Mouse (Mus musculus): Measurements from ENCODE around the gene Gse1. TPM values are rescaled to one million over a fixed set of nuclear protein-coding genes. Genes with fewer than 3 reads are reported as not detected.

Gene Gse1
- total and polyA plus RNA-seq, 3 experiments: 12.1 to 24.3 (median 21.0) TPM

DNA sequence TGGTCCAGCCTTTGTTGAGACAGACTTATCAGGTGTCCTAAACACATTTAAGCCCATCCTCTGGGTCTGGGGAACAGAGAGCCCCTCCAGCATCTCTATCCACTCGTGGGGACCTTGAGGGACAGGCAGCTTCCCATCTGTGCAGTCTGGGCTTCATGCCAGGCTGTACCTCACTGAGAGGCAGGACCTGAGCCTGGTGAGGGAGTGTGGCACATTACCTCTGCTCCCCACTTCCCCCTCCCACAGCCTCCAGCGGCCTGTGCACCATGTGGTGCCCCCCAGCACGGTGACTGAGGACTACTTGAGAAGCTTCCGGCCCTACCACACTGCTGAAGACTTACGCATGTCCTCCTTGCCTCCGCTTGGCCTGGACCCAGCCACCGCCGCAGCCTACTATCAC, 338.4 kb downstream of the Gse1 start:
- Histone ChIP-seq H3K9ac (ENCODE audit: low read depth, low read length) (no peak overlapping the region), H3K4me3 (no peak overlapping the region), H3K27ac (no peak overlapping the region), H3K36me3 (ENCODE audit: control insufficient read depth, insufficient read depth, low read length) (peaks cover 2% of the 10 kb centered on the region; the same call in 1 of the 2 replicates), H3K27me3 (ENCODE audit: control insufficient read depth, insufficient read depth, low read length) (no peaks in the 10 kb centered on the region), H3K4me1 (ENCODE audit: control insufficient read depth, insufficient read depth, low read length) (peaks cover 16% of the 10 kb centered on the region), H3K79me2 (replicated peaks; ENCODE audit: control insufficient read depth, insufficient read depth, low read length) (no peaks in the 10 kb centered on the region)
- no peak for TF ChIP-seq EP300 (IDR thresholded peaks at IDR 0.05; ENCODE audit: insufficient read depth, low read depth, low read length)
- TF ChIP-seq CTCF (IDR thresholded peaks at IDR 0.05): no peak
- TF ChIP-seq POLR2A (IDR thresholded peaks at IDR 0.05; ENCODE audit: insufficient read depth, low read depth, low read length): no peak
- intact Hi-C loops (cut with DNase I): no loop called here
- no peak for DNase-seq
- WGBS: 91% methylated on average over 8 of the region's 8 CpGs

DNA sequence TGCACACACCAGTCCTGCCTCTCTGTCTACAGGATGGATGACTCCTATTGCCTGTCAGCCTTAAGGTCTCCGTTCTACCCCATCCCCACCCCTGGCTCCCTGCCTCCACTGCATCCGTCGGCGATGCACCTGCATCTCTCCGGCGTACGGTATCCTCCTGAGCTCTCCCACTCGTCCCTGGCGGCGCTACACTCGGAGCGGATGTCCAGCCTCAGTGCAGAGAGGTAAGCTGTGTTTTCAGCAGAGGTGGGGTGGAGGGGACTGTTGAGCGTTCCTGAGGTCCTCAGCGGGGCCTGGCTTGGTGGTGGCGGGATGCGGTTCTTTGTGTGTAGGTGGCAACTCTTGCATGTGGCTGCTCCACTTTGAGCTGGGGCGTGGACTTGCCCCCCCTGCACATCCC, 339.5 kb downstream of the Gse1 start:
- Histone ChIP-seq H3K9ac (ENCODE audit: low read depth, low read length) (no peak overlapping the region), H3K4me3 (no peak overlapping the region), H3K27ac (no peak overlapping the region), H3K27me3 (ENCODE audit: control insufficient read depth, insufficient read depth, low read length) (no peaks in the 10 kb centered on the region), H3K36me3 (ENCODE audit: control insufficient read depth, insufficient read depth, low read length) (peaks cover 2% of the 10 kb centered on the region; the same call in 1 of the 2 replicates), H3K79me2 (replicated peaks; ENCODE audit: control insufficient read depth, insufficient read depth, low read length) (no peaks in the 10 kb centered on the region), H3K4me1 (ENCODE audit: control insufficient read depth, insufficient read depth, low read length) (peaks cover 13% of the 10 kb centered on the region)
- no peak for TF ChIP-seq EP300 (IDR thresholded peaks at IDR 0.05; ENCODE audit: insufficient read depth, low read depth, low read length)
- TF ChIP-seq POLR2A (IDR thresholded peaks at IDR 0.05; ENCODE audit: insufficient read depth, low read depth, low read length): no peak
- no peak for DNase-seq
- WGBS: 98% methylated on average over 17 of the region's 17 CpGs
- intact Hi-C loops (cut with DNase I): no loop called here

GRCm38 (mm10) chr8:120568164-120568798, 340.0 kb downstream of the Gse1 start:
- no peak overlapping the region for H3K27ac ChIP-seq
- TF ChIP-seq POLR2A (IDR thresholded peaks at IDR 0.05; ENCODE audit: insufficient read depth, low read depth, low read length) (no peak), CTCF (IDR thresholded peaks at IDR 0.05) (no peak), EP300 (IDR thresholded peaks at IDR 0.05; ENCODE audit: insufficient read depth, low read depth, low read length) (no peak)
- H3K79me2 ChIP-seq (replicated peaks; ENCODE audit: control insufficient read depth, insufficient read depth, low read length): no peaks in the 10 kb centered on the region
- no peak overlapping the region for H3K4me3 ChIP-seq
- DNase-seq: no peak
- peaks cover 10% of the 10 kb centered on the region for H3K4me1 ChIP-seq (ENCODE audit: control insufficient read depth, insufficient read depth, low read length)
- intact Hi-C loops (cut with DNase I): no loop called here
- H3K9ac ChIP-seq (ENCODE audit: low read depth, low read length): no peak overlapping the region
- 96% methylated on average over 37 of the region's 37 CpGs for WGBS
- peaks cover under 1% of the 10 kb centered on the region; the same call in 1 of the 2 replicates for H3K36me3 ChIP-seq (ENCODE audit: control insufficient read depth, insufficient read depth, low read length)
- no peaks in the 10 kb centered on the region for H3K27me3 ChIP-seq (ENCODE audit: control insufficient read depth, insufficient read depth, low read length)

DNA sequence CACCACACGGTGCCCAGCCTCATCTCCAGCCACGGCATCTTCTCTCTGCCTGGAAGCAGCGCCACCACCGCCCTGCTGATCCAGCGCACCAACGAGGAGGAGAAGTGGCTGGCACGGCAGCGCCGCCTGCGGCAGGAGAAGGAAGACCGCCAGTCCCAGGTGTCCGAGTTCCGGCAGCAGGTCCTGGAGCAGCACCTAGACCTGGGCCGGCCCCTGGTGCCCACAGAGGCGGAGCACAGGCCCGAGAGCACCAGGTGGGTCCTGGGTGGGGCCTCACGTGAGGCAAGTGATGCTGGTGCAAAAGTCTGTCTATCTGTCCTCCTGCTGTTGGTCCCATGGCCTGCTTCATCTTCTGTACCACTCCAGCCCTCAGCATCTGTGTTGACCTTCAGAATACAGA, 340.9 kb downstream of the Gse1 start:
- Histone ChIP-seq H3K4me1 (ENCODE audit: control insufficient read depth, insufficient read depth, low read length) (peaks cover 6% of the 10 kb centered on the region), H3K4me3 (no peak overlapping the region), H3K27ac (no peak overlapping the region), H3K36me3 (ENCODE audit: control insufficient read depth, insufficient read depth, low read length) (no peaks in the 10 kb centered on the region), H3K9ac (ENCODE audit: low read depth, low read length) (no peak overlapping the region), H3K79me2 (replicated peaks; ENCODE audit: control insufficient read depth, insufficient read depth, low read length) (no peaks in the 10 kb centered on the region), H3K27me3 (ENCODE audit: control insufficient read depth, insufficient read depth, low read length) (no peaks in the 10 kb centered on the region)
- intact Hi-C loops (cut with DNase I): no loop called here
- DNase-seq: no peak
- 96% methylated on average over 17 of the region's 17 CpGs for WGBS
- no peak for TF ChIP-seq CTCF (IDR thresholded peaks at IDR 0.05)
- no peak for TF ChIP-seq EP300 (IDR thresholded peaks at IDR 0.05; ENCODE audit: insufficient read depth, low read depth, low read length)
- no peak for TF ChIP-seq POLR2A (IDR thresholded peaks at IDR 0.05; ENCODE audit: insufficient read depth, low read depth, low read length)

DNA sequence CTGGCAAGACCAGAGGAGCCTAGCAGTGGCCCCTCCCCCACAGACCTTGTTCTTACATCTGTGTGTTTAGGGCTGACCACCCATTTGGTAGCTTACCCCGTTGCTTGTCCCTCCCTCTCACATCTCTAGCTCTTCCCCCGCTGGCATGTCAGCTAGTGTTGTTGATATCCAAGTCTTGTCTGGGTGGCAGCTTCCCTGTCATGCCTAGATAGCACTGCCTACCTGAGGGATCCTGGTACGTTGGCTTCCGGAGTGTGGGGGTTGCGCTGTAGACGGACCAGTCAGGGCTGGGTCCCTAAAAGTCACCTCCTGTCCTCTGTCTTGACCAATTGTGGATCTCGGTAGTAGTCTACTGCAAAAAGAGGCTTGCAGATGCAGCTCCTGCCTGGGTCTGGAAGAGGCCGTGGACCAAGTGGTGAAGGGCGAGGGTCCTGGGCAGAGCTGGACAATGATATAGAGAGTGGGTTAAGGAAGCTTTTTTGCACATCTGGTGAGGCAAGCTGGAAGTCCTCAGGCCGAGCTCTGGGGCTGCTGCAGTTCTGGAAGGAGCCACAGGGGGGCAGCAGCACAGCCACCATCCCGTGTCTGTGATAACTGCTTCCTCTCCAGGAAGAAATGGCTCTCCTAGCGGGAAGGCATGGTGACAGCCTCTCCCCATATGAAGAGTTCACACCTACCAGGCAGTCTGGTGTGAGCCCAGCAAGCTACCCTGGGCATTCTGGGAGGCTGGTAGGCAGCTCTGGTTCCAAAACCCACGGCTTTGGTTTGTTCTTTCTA, 341.9 kb downstream of the Gse1 start:
- Histone ChIP-seq H3K4me1 (ENCODE audit: control insufficient read depth, insufficient read depth, low read length) (no peaks in the 10 kb centered on the region; the same call in 1 of the 2 replicates), H3K27me3 (ENCODE audit: control insufficient read depth, insufficient read depth, low read length) (no peaks in the 10 kb centered on the region), H3K79me2 (replicated peaks; ENCODE audit: control insufficient read depth, insufficient read depth, low read length) (no peaks in the 10 kb centered on the region), H3K36me3 (ENCODE audit: control insufficient read depth, insufficient read depth, low read length) (no peaks in the 10 kb centered on the region), H3K9ac (ENCODE audit: low read depth, low read length) (no peak overlapping the region), H3K27ac (no peak overlapping the region), H3K4me3 (no peak overlapping the region)
- peak; percentile 75 to 89 for DNase-seq
- TF ChIP-seq EP300 (IDR thresholded peaks at IDR 0.05; ENCODE audit: insufficient read depth, low read depth, low read length): 0 out of 2 replicates have a peak, but pooled peaks have one; percentile 11
- no peak for TF ChIP-seq POLR2A (IDR thresholded peaks at IDR 0.05; ENCODE audit: insufficient read depth, low read depth, low read length)
- TF ChIP-seq CTCF (IDR thresholded peaks at IDR 0.05): no peak
- WGBS: 50% methylated on average over 13 of the region's 13 CpGs
- intact Hi-C loops (cut with DNase I): no loop called here

DNA sequence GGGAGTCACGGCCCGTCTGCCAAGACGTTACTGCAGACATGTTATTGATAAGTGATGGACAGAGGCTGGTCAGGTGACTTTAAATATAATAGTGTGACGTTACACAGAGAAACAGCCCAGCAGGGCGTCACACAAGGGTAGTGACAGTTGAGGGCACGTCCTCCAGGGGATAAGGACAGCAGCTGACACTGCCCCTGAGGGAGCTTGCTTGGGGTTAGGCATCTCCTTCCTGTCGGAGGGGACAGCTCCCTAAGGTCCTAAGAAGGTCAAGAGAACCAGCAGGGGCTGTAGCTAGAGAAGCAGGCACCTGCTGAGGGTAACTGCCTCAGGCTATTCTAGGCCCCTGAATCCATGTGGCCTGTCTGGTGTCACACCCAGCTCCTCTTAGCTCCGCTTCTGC, 343.3 kb downstream of the Gse1 start:
- H3K36me3 ChIP-seq (ENCODE audit: control insufficient read depth, insufficient read depth, low read length): no peaks in the 10 kb centered on the region
- intact Hi-C loops (cut with DNase I): no loop called here

More for the DNA sequence above, 343.3 kb downstream of the Gse1 start:
- H3K9ac ChIP-seq (ENCODE audit: low read depth, low read length): no peak overlapping the region
- H3K27ac ChIP-seq: no peak overlapping the region
- H3K27me3 ChIP-seq (ENCODE audit: control insufficient read depth, insufficient read depth, low read length): no peaks in the 10 kb centered on the region
- no peaks in the 10 kb centered on the region for H3K4me1 ChIP-seq (ENCODE audit: control insufficient read depth, insufficient read depth, low read length)
- H3K79me2 ChIP-seq (replicated peaks; ENCODE audit: control insufficient read depth, insufficient read depth, low read length): no peaks in the 10 kb centered on the region
- TF ChIP-seq EP300 (IDR thresholded peaks at IDR 0.05; ENCODE audit: insufficient read depth, low read depth, low read length) (no peak), POLR2A (IDR thresholded peaks at IDR 0.05; ENCODE audit: insufficient read depth, low read depth, low read length) (no peak), CTCF (IDR thresholded peaks at IDR 0.05) (no peak)
- no peak for DNase-seq
- H3K4me3 ChIP-seq: no peak overlapping the region
- WGBS: 89% methylated on average over 8 of the region's 8 CpGs

All from heart, adult 2 months (tissue).